Mouse (Mus musculus) thymus, postnatal 25 days (tissue): Measurements from ENCODE around the gene Abtb2.

ENCODE experiments used
- DNase-seq: peaks from one replicate; pipeline ENCODE4 v3.0.0; 2022

The Abtb2 gene

DNA sequence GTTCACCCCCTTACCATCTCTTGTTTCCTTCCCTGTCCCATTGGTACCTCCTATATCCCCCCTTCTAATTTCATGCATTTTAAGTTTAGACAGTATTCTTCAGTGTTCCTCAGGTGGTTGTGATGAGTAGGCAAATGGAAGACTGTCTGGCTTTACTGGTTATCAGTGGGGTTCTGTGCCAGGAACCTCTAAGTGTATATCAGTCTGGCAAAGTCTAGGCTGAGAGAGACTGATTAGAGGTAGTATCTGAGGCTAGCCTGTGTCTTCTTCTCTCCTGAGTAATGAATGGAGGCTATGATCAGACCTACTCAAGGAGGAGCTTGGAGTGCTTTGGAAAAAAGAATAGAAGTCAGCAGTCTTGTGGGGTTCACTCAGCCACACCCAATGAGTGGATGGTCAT, 18.0 kb downstream of the Abtb2 start:
- DNase-seq: no peak

DNA sequence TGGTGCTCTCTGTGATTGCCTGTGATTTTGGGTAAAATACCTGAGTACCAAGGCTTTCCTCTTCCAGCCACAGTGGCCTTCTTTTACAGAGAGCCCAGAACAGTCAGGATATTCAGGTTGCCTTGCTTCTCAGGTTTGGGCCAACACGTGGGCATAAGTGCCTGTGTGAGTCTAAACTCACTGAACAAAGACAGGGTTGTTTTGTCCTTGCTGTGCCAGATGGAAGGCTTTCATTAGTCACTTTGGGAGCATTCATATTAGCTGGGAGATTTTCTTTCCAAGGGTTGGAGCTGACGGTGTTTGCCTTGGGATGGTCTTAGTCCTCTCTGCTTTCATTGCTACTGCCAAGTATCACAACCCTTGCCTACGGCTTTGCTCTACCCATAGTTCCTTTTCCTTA, 20.3 kb downstream of the Abtb2 start:
- DNase-seq: no peak

DNA sequence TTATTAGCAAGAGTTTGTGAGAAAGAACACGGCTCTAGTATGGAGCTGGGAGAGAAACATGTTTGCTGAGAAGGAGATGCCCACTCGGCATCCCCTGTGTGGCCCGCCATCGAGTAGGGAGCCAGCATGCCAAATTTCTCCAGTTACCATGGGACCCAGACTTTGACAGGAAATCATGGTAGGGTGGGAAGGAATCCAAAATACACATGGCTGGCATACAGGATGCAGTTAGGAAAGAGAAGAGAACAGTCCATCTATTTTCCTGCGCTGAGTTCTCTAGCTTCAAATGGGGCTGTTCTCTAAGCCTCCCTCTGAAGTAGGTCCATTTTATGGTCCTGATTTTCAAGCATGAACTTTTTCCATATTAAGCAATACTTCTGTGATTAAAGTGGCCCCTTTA, 22.7 kb downstream of the Abtb2 start:
- no peak for DNase-seq

DNA sequence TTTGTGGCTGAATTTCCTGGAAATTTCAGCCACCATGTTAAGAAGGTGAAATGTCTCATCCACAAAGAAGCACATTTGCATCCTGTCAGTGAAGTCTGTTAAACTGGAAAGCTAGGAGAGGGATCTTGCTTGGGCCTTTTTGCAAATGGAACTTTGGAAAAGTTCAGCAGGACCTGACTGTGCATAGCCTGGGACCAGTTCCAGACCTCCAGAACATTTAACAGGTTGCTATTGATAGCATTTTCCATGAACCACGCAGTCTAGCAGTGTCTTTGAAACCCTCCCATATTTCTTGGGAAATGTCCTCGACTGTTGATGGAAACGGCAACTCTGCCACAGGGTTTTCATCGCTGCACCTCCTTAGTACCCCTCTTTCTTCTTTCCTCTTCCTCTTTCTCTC, 23.3 kb downstream of the Abtb2 start:
- DNase-seq: no peak

DNA sequence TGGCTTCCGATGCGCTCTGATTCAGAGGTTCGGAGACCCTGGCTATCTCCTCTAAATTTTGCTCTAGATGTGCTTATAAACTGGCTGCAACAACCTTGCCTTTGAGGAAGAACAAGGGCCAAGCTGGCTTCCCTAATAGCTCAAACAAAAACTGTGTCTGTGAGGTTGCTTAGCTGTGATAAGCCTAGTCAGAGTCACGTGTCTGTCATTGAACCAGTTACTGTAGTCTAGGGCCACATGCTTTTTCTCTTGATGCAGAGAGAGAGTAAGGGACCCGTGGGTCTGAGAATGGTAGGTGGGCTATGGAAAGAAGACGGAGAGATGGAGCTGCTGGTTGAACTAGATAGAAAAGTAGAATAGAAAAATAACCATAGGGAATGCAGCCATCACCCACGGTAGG, 24.5 kb downstream of the Abtb2 start:
- DNase-seq: no peak

DNA sequence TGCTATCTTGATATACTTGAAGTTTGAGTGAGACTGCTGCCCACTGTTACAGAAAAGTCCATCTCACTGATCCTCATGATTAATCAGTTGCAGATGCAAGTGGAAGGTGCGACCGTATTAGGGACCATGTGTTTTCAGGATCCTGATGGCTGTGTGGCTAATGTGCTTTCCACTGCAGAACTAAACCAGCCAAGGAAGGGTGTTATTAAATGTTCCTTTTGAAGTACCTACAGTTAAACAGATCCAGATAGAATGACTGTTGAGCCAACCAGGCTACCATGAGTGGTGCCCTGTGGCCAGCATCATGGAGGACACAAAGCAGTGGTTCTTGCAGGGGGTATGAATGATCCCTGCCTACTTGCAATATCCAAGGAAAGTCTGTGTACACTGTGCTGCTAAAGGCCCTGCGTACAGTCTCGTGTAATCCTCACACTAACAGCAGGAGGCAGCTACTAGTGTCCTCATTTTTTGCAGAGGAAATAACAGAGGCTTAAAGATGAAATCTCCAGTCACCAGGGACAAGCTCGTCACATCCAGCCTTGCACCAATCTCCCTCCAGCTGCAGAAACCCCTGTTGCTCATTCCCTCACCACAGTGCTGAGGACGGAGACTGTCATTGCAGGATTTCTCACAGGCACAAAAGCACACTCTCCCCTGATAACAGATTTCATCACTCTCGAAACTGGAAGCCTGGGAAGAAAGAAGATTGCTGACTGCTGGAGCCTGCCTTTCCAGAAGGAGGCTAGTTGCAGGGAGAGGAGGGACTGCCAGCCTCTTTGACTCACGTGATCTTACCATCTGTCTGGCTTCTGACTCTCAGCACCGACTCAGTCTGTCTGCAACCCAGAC, 25.9 kb downstream of the Abtb2 start:
- no peak for DNase-seq

DNA sequence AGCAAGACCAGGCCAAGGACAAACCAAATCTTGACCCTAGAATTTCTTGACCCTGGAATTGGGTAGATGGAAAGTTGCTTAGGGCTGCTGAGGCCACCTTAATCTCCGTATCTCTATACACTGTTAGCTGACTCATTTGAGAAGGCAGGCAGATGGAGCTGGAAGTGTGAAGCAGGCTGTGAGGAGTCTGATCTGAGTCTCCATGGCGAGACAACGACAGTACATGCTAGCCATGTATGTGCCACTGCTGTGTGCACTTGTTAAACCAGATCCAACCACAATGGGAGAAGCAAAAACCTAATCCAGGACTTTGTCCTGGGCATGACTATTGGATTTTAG, 26.4 kb downstream of the Abtb2 start:
- DNase-seq: no peak

DNA sequence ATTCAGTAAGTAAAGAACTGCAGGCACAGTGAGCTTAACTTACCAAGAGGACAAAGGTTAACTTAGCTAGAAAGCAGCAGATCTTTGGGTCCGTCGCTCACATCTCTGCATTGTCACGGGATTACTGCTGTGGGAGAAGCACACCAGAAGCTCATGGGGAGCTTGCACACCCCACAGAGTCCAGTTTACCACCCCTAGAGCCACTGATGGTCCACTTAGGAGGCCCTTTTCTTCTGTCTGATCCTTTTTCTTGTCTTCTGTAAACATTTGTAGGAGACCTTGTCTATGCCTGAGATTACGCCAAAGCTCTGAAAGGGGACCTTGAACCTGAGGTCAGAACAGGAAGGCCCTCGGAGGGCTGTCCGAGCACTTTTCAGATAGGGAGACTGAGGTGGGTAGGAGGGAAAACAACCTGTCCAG, 28.5 kb downstream of the Abtb2 start:
- no peak for DNase-seq

DNA sequence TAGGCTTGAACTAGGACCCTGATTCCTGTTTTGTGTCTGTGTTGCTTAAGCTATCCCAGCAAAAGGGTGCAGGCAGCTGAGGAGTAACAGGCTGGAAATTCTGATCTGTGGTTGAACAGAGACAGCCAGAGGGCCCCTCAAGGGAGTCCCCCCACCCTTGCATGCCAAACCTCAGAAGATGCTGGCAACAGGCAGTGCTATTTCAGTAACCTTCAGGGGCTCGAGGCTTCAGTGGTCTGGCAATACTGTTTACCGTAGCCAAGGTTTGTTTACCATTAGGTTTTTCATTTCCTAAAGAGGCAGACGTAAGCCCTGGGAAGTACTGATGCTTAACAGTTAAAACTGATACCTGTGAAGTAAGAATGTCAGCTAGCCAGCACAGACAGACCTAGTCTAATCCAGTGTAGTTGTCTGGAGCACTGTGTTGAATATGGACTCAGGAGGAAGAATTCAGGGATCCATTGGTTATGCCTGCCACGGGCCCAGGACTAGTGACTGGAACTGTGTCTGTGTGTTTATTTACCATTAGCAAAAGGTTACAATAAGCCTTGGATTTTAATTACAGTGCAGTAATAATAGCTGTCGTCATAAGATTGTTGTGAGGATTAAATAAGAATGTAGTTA, 29.0 kb downstream of the Abtb2 start:
- DNase-seq: no peak

DNA sequence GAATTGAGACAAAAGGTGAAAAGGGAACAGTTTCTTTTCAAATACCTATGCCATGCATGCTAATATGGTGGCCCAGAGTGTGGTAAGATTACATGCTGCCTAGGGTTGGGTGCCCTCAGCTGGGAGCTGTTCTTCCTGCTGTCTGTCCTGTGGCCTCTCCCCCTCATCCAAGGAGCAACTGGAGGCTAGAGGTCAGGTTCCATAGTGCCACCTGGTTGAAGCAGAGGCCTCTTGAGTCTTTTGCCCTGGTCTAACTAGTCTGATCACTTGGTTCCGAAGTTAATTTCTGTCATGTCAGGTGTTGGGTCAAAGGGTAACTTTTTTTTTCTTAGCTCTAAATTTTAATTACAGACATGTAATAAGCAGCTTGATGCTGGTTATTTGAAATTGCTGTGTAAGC, 33.2 kb downstream of the Abtb2 start:
- DNase-seq: no peak

DNA sequence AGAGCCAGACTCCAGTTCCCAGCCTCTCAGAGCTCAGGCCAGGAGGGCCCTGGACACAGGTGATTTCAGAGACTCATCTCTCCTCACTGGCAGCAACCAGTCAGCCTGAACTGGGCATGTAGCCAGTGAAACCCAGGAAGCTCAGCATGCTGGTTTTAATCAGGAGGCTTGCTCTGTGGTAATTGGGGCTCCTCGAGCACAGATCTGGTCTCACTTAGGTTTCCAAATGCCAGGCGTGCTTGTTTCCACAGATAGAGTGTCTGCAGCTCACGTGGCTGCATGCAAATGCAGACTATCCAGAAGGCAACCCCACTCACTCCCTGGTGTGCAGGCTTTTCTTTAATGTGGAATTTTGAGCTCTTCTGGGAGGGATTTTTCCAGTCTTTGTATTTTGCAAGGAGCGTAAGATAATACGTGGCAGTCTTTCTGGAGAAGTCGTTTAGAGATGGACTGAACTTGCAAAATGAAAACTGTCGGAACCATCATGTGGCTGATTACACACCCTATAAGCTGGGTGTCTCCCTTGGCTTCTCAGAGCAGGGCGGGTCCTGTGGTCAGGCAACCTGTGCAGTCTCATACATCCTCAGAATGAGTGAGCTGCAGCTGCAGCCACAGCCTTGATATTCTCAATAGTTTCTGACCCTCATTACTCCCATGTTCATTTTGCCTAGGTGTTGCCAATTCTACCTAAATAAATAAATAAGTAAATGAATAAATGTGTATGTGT, 34.2 kb downstream of the Abtb2 start:
- no peak for DNase-seq

DNA sequence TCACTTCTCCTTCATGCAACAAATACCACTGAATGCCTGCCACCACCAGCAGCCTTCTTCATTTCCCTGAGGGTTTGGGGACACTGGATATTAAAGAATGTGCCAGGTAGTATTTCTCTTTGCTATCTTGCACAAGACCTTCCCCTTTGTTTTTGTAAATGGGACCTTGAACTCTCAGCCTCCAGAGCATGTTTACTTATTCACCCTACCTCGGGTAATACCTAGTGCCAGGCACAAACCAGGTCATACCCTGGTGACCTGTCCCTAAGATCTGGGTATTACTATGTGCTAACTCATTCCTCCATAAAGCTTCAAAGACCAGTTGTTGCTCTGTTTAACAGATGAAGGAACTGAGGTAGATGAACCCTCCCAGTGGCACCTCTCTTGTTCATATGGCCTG, 35.0 kb downstream of the Abtb2 start:
- no peak for DNase-seq

DNA sequence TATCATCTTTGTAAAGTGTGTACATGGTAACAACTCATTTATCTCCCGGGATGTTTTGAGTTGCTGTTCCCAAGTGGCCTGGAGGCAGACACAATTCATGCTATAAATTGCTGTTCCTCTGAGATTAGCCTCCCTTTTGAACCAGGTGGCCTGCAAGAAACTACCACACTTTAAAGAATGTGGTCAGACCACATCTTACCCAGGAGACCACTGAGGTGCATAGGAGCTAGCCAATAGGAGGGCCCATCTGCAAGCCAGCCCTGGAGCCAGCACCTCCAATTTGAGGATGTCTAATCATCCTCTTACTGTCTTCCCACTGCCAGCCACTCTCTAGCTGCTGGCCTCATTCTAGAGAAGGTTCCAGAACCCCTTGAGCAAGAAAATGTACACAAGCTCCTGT, 35.4 kb downstream of the Abtb2 start:
- DNase-seq: no peak

DNA sequence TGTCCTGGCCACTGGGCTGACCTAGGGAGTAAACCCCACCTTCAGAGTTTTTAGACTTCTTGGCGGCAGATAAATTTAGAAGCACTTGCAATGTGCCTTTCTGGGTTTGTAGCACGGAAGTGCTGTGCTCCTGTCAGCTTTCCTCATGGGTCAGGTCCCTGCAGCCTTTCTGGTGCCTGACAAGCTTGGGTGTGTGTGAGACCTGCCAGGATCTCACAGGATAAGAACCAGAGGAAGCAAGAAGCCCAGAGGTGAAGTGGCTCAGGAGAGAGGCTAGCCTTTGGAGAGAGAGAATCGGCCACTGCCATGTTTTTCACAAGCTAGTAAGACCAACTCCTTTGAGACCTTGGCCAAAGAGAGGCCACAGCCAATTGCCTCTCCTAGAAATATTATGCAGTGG, 37.1 kb downstream of the Abtb2 start:
- no peak for DNase-seq

DNA sequence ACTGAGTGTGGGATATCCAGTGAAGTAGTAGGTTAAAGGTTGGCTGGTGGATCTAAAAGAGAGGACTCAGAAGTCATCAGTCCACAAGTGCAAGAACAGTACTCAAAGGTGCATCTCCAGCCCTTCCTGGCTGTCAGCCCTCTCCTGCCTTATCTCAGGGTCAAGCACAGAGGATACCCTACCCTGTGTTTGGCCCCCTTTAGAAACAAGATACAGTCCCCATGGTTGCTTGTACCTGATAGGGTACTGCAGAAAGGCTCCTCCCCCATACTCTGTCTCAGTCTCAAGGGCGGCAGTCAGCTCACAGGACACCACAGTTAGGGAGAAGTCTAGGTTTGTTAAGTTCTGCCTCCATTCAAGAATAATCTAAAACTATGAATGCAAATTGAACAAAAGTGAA, 37.8 kb downstream of the Abtb2 start:
- DNase-seq: no peak

DNA sequence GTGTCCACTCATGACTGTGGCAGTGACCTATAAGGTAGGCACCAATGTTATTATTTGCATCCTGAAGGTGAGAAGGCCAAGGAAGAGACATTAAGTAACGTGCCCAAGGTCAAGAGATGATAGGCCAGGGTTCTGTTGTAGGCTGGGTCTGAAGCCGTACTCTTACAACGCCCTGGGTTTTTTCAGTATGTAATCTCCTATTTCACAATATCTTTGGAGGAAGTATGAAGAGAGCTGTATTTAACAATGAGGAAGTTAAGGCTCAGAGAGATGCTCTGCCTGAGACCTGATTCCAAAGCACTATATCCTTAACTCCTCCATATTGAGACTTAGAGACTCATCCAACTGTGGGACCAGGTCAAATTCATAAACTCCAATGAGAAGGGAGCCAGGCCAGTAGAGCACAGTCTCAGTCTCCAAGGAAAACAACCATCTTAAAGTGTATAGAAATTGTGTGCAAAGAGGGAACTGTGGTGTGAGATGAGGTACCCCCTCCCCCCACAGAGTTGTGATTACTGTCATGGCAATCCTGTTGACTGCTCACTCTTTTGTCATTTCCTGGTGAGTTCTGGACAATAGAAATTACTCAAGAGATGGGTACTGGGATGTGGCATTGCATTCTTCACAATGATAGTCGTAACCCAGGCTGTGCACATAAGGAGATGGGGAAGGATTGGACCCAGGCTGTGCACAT, 39.8 kb downstream of the Abtb2 start:
- DNase-seq: no peak

DNA sequence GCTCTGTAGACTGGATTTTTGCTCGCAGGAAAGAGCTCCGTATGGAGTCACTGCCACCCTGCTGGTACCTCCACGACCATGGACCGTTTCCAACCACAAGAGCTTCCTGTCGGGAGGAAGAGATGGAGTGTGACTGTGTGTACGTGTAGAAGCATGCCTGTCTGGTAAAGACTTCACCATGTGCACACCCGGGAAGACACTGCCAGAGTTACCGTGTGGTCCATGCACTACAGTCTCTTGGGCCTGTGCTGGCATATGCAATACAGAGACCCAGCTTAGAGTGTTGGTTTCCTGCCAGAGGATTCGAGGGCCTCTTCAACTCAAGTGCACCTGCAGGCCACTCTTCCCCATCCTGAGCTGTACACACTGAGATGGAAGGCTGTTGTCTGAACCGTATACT, 41.8 kb downstream of the Abtb2 start:
- peak; percentile 58 for DNase-seq

DNA sequence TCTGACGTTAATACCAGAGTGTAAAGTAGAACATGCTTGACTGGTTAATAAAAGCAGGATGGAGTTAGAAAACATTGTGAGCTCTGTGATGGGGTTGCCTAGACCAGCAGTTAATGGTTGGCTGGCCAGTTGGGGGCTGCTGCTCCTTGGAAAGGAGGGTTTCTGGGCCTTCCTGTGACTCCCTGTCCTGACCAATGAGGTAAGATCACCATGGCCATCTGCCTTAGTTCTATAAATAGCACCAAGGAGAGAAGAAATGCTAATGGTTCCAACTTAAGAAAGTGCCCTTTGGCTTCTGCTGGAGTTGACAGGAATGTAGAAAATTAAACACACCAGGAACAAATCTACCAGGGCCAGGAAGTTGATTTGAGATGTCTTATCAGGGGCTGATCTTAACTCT, 42.8 kb downstream of the Abtb2 start:
- no peak for DNase-seq

DNA sequence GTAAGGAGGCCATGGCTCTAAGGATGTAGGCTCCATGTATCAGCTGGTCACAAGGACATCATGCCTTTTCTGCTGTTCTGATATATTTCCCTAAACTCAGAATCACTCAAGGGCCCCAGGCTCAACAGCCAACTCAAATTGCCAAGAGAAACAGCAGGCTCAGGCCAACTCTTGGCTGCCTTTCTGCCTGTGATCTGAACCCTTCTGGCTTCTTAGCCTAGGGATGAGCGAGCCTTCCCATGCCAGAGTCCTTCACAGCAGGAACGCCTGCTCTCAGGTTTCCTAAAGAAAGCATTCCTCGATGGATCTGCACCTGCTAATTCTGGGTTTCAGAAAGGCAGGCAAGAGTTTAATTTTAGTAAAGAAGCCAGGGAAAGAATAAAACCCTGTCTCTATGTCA, 43.4 kb downstream of the Abtb2 start:
- no peak for DNase-seq

DNA sequence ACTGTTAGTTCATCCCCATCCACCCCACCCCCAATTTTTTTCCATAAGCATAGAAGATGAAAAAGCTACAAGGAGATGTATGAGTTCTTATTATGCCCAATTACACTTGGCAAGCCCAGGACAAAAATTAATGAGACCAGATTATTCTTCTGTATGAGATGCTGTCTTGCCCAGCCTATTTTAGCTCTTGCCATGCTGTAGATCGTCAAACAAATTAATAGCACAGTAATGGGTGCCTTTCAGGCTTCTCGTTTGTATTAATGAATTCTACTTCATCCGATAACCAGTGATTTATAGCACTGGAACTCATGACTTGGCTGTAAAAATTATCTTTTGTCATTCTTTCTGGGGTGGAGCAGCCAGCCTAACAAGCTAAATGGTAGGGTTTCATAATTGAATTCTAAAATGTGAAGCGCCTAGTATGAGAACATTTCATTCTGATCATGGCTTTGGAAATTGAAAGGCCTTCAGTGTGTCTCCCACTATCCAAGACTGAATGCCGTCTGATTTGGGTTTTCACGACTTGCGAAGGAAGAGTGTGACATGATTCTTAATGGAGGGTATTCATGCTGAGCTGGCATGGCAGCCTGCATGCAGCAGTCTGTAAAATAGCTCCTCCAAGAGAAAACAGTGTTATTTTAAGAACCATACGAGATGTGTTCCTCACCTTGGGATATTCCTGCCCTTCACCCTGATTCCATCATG, 44.9 kb downstream of the Abtb2 start:
- no peak for DNase-seq

DNA sequence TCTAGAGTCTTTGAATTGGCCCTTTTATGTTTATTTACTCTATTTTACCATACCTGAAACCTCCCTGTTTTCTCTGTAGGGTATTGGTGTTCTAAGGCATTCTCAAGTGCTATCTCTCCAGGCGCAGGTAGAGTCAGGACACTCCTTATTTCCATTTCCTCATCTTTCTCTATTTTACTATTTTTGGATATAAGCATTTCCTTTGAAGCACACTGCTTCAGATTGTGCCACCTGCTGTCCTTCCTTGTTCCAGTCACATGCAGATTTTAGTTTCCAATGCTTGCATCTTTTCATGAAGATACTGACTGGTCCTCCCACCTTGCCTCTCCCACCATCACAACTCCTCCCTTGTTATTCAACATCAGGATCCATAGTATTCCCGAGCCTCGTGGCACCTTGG, 47.8 kb downstream of the Abtb2 start:
- DNase-seq: no peak

DNA sequence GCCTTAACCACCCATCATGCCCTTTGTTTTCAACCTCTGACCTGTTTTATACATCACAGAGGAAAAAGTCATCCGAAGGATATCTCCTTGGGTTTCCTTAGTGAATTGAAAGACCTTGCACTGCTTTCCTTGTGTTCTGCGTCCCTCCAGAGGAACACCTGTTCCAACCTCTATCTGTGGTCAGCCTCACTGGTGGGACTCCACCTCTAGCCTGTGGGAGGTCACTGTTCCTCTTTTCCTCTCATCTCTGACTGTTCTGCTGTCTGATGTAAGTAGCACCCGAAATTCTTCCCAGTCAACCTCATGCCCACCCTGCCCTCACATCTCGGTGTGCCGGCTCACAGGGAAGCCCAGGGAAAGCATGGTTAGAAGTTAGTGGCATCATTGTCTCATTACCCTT, 48.9 kb downstream of the Abtb2 start:
- DNase-seq: no peak

DNA sequence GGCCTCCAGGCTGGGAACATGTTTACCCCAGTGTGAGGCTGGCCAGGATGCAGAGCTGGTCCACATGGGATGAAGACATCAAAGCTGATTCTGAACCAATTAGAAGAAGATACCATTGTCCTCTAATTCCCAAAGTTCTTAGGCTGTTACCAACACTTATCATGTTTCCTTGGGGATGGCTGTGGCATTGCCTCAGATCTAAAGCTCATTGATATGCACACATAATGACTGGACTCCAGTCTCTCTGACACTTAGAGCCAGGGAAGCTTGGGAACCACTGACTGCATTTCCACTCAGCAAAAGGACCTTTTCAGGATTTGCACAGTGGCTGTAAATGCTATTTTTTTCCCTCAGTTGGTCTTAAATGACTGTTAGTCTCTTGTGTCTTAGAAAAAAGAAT, 52.3 kb downstream of the Abtb2 start:
- no peak for DNase-seq
